Mouse (Mus musculus) CD4-positive naive resting alpha-beta T cell, adult 57 days (primary cell): Measurements from ENCODE around the gene Mdp1. TPM values are rescaled to one million over a fixed set of nuclear protein-coding genes. Genes with fewer than 3 reads are reported as not detected.

Experiments used
- total RNA-seq: library from RNA; stranded (reverse); gene quantifications from one replicate; pipeline ENCODE4 v1.2.4, GENCODE M21; 2023

The Mdp1 gene
- total RNA-seq: 41.7 TPM

DNA sequence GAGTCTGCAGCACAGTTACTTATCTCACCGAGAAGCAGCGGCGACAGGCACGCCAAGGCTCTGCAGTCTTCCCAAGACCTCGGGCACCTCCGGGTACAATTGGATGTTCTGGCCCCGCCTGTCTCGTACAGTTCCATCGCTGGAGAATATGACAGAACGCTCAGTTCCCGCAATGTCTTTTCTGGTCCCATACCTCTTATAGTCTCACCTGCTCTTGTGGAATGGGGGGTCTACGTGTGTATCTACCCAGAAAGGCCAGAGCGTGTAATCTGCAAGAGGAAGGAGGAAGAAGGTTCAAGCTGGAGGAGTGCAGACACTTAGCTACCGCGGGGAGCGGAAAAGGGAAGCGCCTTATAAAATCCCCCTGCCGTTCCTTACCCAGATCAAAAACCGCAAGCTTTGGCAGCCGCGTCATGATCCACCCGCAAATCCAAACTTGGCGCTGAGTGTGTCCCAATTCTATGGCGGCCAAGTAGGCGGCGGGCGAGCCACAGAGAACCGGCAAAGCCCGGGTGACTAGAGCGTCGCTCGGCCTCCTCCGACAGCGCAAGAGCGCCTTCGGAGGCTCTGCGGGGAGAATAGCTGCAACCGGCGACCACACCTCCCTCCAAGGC lies at the start of gene Mdp1:
TSS of gene Mdp1 (minus strand) at position 549 of the 614 bp plus-strand sequence.

DNA sequence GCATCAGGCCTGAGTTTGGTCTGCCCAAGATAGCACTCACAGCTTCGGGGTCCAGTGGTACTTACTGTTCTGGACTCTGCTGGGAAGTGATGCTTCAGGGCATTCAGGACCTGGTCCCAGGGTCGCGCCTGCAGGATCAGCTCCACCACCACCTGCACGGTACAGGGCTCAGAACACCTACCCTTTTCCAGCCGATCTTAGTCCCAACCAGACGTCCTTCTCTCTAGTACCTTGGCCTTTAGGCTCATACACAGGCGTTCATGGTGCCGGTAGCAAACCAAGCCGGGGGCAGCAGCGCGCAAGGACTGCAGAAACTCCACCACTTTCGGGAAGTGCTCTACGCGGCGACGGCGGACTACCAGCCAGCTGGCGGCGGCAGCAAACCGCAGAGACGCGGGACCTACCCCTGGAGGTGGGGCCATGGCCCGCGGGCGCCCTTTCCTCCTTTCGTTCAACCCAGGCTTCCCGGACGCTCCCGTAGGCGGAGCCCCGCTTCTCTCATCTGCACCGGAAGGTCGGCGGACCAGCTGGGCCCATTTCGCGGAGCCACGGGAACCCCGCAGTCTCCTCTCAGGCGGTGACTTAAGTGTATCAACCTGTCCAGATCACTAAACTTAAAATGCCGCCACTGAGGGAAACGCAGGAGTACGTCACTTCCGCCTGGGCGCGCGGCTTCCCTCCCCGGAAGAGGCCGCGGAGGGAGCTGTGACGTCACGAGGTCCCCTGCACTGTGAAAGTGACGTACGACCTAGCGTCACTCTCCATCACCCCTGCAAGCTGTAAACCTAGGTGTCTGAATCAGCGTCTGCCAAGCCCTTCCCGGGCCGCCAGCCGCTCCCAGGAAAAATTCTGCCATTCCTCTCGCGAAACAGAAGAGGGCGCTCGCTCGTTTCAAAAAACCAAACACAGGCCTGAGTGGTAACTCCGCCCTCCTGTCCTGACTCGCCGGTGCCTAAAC lies 21.1 kb upstream of the Mdp1 start, which contains the start of gene Tinf2:
TSS of gene Tinf2 (minus strand) at position 661 of the 958 bp plus-strand sequence.

DNA sequence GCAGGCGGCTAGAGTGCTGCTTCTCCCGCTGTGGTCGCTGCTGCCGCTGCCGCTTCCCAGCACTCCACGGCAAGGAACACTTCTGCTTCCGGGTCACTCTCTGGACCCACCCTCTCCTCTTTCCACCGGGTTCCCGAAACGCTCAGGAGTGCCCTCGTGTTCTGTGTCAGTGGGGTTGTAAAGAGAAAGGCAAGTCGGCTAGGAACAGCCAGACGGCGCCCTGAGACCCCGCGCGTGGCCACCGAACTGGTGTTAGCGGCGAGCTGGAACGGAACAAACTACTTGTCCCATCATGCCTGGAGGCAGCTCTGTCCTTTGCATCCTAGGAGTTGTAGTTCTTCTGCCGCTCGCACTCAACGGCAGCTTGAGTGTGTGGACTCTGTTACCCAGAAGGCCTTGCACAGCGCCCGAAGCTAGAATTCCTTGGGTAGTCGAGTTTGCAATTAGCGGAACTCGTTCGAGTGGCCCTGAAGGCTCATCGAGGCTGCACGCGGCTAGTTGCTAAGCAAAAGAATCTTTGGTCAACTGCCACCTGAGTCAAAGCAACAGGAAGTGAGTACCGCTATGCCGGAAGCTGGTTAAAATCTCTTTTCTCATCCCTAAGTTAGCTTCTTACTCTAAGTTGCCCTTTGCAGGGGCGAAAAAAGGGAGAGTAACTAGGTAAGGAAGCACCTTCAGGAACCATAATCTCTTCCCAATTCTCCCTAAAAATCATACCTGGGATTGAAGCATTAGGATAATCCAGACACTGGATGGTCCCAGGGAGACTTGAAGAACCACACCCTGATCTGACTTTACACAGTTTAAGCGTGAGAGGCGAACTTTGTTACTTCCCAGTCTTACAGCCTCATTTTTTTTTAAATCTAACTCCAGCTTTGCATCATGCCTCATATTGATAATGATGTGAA lies 11.8 kb upstream of the Mdp1 start, which contains the start of the genes Gmpr2 and Nedd8:
TSS of gene Gmpr2 (plus strand) at position 109 of the 908 bp plus-strand sequence.
TSS of gene Nedd8 (minus strand) at position 292 of the 908 bp plus-strand sequence.

DNA sequence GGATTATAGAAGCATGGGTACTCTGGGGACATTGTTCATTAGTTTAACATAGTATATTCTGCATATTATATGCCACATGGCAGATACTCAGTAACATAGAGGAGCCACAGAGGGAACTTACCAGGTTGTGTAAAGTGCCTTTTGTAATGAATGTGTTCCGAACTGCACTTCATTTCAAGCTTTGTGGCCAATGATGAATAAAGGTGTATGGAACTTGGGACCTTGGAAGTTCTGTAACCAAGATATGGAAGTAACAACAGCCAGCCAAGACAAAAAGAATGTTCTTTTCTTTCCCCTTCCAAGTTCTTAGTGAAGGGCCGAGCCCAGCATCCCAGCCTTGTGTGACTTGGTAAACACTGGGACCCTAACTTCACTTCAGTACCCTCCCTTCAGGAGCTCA lies 10.4 kb downstream of the Mdp1 start, which contains the start of gene Tssk4:
TSS of gene Tssk4 (plus strand) at position 301 of the 400 bp plus-strand sequence.

DNA sequence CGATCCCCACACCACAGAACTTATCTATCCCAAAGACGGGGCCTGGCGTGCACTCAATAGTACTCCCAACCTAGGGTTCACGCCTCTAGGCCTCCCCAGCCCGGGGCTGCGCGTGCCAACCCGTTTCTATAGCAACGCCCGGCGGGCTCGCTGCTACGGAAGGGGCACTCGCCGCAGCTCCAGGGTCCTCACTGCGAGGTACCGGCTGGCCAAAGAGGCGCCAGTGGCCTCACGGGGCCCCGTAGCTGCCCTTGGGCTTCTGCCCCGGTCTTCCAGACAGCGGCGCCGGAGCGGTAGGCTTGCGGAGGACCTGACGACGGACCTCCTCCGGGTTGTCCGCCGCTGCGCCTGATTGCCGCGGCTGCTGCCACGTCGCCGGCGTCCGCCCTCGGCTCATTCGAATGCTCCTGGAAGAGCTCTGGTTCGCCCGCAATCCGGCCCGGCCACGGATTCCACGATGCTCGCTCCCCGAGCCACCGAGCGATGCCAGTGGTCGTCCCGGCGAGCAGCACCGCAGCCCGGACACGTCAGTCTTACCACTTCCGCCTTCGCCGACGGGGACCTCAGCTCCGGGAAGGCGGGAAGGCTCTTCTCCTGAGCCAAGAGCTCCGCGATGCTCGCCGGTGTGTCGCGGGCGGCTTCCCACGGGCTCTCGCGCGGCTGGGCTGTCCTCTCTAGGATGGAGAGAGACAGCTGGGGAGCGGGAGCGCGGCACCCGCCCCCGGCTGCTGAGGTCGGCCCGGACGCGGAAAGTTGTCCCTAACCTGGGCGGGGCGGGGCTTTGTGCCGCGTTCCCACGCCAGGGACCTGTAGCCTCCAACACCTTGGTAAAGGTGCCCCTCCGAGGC lies 17.0 kb downstream of the Mdp1 start, which contains the start of gene Tm9sf1:
TSS of gene Tm9sf1 (minus strand) at position 747 of the 848 bp plus-strand sequence.

DNA sequence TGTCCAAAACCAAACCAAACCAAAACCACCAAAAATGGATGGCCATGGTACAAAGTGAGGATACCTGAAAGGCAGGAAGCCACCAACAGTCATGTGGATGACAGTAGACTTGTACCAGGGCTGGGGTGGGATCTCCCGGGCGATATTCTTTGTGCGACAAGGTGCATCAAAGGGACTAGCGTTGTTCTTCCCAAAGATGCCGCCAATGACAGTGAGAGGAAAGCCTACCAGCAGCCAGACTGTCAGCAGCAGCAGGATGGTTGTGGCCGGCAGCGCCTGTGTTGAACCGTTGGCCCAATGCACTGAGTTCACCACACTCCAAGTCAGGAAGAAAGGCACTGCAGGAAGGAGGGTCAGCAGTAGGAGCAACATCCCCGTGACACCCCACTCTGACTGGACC lies 22.5 kb downstream of the Mdp1 start, which contains the start of gene Gm49378:
TSS of gene Gm49378 (minus strand) at position 101 of the 400 bp plus-strand sequence.

DNA sequence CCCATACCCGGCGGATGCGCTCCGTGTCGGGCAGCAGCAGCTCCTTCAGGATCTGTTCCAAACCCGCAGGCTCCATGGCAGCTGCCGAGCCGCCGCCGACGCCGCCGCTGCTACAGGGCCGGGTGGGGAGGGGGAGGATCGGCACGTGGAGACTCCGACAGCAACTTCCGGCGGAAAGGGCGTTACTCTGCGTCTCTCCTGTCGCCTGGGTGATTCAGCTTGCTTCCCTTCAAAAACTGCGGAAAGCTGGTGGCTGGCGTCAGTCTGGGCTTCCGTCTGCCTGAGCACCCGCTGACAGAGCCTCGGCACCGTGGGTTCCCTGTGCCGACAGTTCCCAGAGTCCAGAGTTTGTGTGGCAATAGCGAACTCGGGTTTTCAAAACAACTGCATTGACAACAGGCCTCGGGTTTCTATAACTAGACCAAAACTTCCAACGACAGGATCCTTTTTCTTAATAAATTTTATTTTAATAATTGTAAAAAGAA lies 24.7 kb downstream of the Mdp1 start, which contains the start of gene Ipo4:
TSS of gene Ipo4 (minus strand) at position 435 of the 485 bp plus-strand sequence.

DNA sequence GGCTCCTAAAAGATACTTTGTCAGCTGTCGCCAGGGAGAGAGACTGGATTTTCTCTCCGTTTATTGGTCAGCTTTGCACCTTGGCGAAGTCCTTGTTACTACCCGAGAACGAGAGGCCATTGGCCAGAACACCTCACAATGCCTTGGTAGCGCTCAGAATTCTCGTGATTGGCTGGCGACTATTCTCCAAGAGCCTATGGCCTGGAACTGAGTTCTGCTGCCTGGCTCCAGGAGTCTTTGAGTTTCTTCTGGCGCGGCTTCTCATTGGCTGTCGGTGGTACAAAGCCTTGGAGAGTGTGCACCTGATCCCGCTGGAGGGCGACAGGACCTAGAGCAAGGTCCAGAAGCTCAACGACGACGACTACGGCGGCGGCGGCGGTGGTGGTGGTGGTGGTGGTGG lies 42.5 kb downstream of the Mdp1 start, which contains the start of gene Rec8:
TSS of gene Rec8 (plus strand) at position 216 of the 400 bp plus-strand sequence.

Other genes starting within 250 kb of the Mdp1 start
- gene Dhrs4, start 181.8 kb downstream of the Mdp1 start, total RNA-seq: 21.3 TPM
- 1.2 TPM for gene Carmil3, start 169.9 kb downstream of the Mdp1 start, total RNA-seq
- gene Cpne6, start 150.1 kb downstream of the Mdp1 start, total RNA-seq: not detected
- gene Nrl, start 135.5 kb downstream of the Mdp1 start, total RNA-seq: not detected
- gene Pck2, start 120.2 kb downstream of the Mdp1 start, total RNA-seq: 16.1 TPM
- 92.5 TPM for gene Dcaf11, start 100.5 kb downstream of the Mdp1 start, total RNA-seq
- 6.4 TPM for gene A730061H03Rik, start 100.1 kb downstream of the Mdp1 start, total RNA-seq
- not detected for gene Fitm1, start 84.9 kb downstream of the Mdp1 start, total RNA-seq
- 263 TPM for gene Psme1, start 82.4 kb downstream of the Mdp1 start, total RNA-seq
- 21.5 TPM for gene Emc9, start 75.2 kb downstream of the Mdp1 start, total RNA-seq
- 386 TPM for gene Psme2, start 69.4 kb downstream of the Mdp1 start, total RNA-seq
- gene Rnf31, start 68.8 kb downstream of the Mdp1 start, total RNA-seq: 96.4 TPM
- gene Irf9, start 56.9 kb downstream of the Mdp1 start, total RNA-seq: 94.6 TPM
- 0.44 TPM for gene Rec8, start 42.5 kb downstream of the Mdp1 start, total RNA-seq
- gene Ipo4, start 24.6 kb downstream of the Mdp1 start, total RNA-seq: 71.9 TPM
- gene Gm49378, start 22.6 kb downstream of the Mdp1 start, total RNA-seq: 2.7 TPM
- gene Tm9sf1, start 16.7 kb downstream of the Mdp1 start, total RNA-seq: 43.9 TPM
- gene Tssk4, start 10.3 kb downstream of the Mdp1 start, total RNA-seq: 3.5 TPM
- gene Gmpr2, start 11.4 kb upstream of the Mdp1 start, total RNA-seq: 16.2 TPM
- gene Nedd8, start 11.6 kb upstream of the Mdp1 start, total RNA-seq: 153 TPM
- 111 TPM for gene Tinf2, start 21.3 kb upstream of the Mdp1 start, total RNA-seq
- gene Tgm1, start 53.4 kb upstream of the Mdp1 start, total RNA-seq: 2.0 TPM
- 84.5 TPM for gene Rabggta, start 61.8 kb upstream of the Mdp1 start, total RNA-seq
- gene Dhrs1, start 85.2 kb upstream of the Mdp1 start, total RNA-seq: 18.6 TPM
- 22.2 TPM for gene Nop9, start 85.2 kb upstream of the Mdp1 start, total RNA-seq
- gene Cideb, start 98.0 kb upstream of the Mdp1 start, total RNA-seq: not detected
- 0.21 TPM for gene Ltb4r2, start 100.9 kb upstream of the Mdp1 start, total RNA-seq
- gene Ltb4r1, start 105.5 kb upstream of the Mdp1 start, total RNA-seq: 0.41 TPM
- 0.27 TPM for gene Adcy4, start 123.6 kb upstream of the Mdp1 start, total RNA-seq
- 67.6 TPM for gene Ripk3, start 128.4 kb upstream of the Mdp1 start, total RNA-seq
- gene Nfatc4, start 162.6 kb upstream of the Mdp1 start, total RNA-seq: not detected
- 1.0 TPM for gene Nynrin, start 193.5 kb upstream of the Mdp1 start, total RNA-seq
- not detected for gene Cbln3, start 223.9 kb upstream of the Mdp1 start, total RNA-seq
- gene Khnyn, start 224.4 kb upstream of the Mdp1 start, total RNA-seq: 65.3 TPM
- gene Sdr39u1, start 239.8 kb upstream of the Mdp1 start, total RNA-seq: 33.1 TPM